Mouse (Mus musculus): ENCODE results near the gene Zfp354b. TPM values are rescaled to one million over a fixed set of nuclear protein-coding genes. Genes with fewer than 3 reads are reported as not detected.

The Zfp354b gene
- total RNA-seq (2022): 1 to 10 TPM; 1.6 to 2.3 (median 2.2) TPM

DNA sequence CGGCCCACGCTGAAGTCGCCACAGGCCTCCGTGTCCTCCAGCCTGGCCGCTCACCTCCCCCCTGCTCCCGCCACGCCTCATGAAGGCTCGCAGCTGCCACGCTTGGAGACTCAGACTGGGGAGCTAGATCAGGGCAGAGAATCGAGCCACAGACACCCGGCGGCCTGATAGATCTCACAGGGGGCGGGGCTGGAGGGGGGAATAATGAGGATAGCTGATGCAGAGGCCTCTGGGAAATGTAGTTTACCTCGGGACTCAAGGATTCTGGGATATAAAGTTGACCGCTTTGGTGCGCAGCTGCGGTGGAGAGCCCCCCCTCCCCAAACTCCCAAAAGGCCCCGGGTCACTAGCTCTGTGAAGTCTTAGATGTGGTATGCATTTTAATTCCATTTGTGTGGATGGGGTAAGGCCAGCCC is at the start of gene Zfp354b:
Gene Zfp354b (minus strand): TSS at position 183 of the 416 bp plus-strand sequence.
- peak; percentile 64 to 67 for DNase-seq (ENCODE audit: low spot score in 2 of 2)

- DNase-seq (ENCODE audit: low spot score in 2 of 2): no peak
These were observed 45.8 kb upstream of the Zfp354b start for GRCm38 (mm10) chr11:50977216-50977615.

- DNase-seq (ENCODE audit: low spot score in 2 of 2): no peak
These were observed 34.8 kb upstream of the Zfp354b start, which contains the start of gene Olfr1378 for GRCm38 (mm10) chr11:50966230-50966629. Olfr1378 (plus strand) TSS chr11:50966530.

- no peak for DNase-seq (ENCODE audit: low spot score in 2 of 2)
These were observed 33.5 kb upstream of the Zfp354b start for GRCm38 (mm10) chr11:50964886-50965285.

- DNase-seq (ENCODE audit: low spot score in 2 of 2): no peak
These were observed 22.2 kb upstream of the Zfp354b start, which contains the start of gene Prop1 for GRCm38 (mm10) chr11:50953665-50954064. Prop1 (minus strand) TSS chr11:50953765.

- no peak for DNase-seq (ENCODE audit: low spot score in 2 of 2)
These were observed 20.9 kb upstream of the Zfp354b start for GRCm38 (mm10) chr11:50952290-50952689.

DNA sequence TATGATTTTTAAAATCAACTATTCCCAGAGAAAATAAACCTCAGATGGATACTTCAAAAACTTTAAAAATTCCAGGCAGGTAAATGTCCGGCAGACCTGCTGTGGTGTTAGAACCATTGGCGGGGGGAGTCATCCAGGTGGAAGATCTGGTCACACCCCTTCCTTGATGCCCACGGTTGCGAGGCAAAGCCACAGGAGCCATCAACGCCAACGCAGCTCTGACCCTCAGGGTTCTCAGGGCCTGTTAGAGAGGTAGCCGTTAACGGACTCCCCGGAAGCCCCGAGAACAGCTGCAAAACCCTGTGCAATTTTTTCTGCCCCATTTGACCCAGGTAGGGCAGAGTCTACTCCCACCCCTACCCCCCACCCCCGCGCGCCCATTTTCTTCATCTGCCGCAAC is 12.1 kb upstream of the Zfp354b start, which contains the start of gene 4933414I15Rik:
Gene 4933414I15Rik (minus strand): TSS at position 260 of the 400 bp plus-strand sequence.
- no peak for DNase-seq (ENCODE audit: low spot score in 2 of 2)

- no peak for DNase-seq (ENCODE audit: low spot score in 2 of 2)
These were observed 11.0 kb upstream of the Zfp354b start for GRCm38 (mm10) chr11:50942386-50942785.

GRCm38 (mm10) chr11:50939621-50940366 is 8.4 kb upstream of the Zfp354b start:
- no peak for DNase-seq (ENCODE audit: low spot score in 2 of 2)

DNA sequence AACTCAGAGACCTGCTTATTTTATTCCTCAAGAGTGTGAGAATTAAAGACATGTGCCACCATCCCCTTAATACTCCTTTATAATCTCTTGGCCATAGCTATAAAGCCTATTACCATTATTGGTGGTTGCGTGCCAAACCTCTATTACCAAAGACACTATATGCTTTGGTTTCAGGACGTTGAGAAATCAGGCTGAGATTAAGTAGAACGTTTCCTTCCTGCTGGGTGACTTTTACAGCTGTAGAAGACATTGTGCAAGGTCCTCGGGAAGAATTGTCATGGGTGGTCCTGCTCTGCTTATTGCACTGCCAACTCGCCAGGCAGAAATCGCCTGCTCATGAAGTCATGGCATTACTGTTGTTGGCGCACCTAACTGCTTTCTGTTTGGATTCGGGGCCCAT is 7.0 kb upstream of the Zfp354b start:
- no peak for DNase-seq (ENCODE audit: low spot score in 2 of 2)

DNA sequence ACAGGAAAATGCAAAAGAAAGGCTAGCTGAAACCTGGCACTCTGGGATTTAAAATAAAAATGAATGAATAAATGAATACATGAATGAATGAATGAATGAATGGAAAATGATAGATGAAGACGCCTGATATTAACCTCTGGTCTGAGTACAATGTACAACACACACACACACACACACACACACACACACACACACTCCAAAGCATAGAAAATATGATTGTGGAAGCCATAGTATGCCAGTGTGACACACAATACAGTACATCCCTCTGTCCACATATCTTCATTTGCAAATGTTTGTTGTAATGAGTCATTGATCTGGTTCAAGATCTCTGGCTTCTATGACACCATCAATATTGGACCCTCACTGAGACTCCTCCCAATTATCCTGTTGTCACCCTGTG is 607 bp upstream of the Zfp354b start:
- DNase-seq (ENCODE audit: low spot score in 2 of 2): no peak

- DNase-seq (ENCODE audit: low spot score in 2 of 2): no peak
These were observed 412 bp downstream of the Zfp354b start for GRCm38 (mm10) chr11:50931021-50931420.

GRCm38 (mm10) chr11:50930469-50931014 is 891 bp downstream of the Zfp354b start:
- DNase-seq (ENCODE audit: low spot score in 2 of 2): no peak

DNA sequence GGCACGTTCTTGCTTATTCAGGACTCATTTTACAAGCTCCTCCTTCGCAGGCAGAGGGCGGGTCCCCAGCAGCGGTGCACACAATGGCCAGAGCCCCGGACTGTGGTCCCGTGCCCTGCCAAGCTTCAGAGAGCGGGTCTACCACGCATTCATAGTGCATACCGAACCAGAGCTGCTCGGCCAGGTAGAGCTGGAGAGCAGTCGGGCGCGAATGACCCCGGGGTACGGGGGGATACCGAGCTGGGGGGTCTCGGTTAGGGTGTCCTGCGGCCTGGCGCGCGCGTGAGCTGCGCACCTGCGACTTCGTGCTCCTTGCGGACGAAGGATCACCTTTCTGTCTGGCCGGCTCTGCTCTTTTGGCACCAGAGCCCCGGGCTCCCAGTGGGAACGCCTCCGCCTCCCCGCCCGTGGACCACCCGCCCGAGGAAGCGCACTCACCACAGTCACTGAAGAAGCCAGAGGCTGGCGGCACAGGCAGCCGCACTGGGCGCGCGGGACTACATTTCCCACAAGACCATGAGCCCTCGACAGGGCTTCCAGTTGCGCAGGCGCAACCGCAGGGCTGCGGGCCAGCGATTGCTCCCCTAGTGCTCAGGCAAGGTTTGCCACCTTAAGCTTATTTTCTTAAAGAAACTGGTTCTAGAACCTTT is 15.6 kb downstream of the Zfp354b start, which contains the start of gene Zfp2:
Gene Zfp2 (minus strand): TSS at position 495 of the 650 bp plus-strand sequence.
- peak; percentile 75 to 89 for DNase-seq (ENCODE audit: low spot score in 2 of 2)

- no peak for DNase-seq (ENCODE audit: low spot score in 2 of 2)
These were observed 17.0 kb downstream of the Zfp354b start for GRCm38 (mm10) chr11:50914461-50914860.

- no peak for DNase-seq (ENCODE audit: low spot score in 2 of 2)
These were observed 18.1 kb downstream of the Zfp354b start for GRCm38 (mm10) chr11:50913301-50913700.

GRCm38 (mm10) chr11:50908136-50908535 is 23.3 kb downstream of the Zfp354b start:
- no peak for DNase-seq (ENCODE audit: low spot score in 2 of 2)

- no peak for DNase-seq (ENCODE audit: low spot score in 2 of 2)
These were observed 34.1 kb downstream of the Zfp354b start for GRCm38 (mm10) chr11:50897359-50897758.

- no peak for DNase-seq (ENCODE audit: low spot score in 2 of 2)
These were observed 39.0 kb downstream of the Zfp354b start for GRCm38 (mm10) chr11:50892441-50892840.

GRCm38 (mm10) chr11:50887390-50888128 is 43.9 kb downstream of the Zfp354b start, which contains the start of gene Zfp454:
Zfp454 (minus strand) TSS chr11:50887651.
- peak; percentile 65 to 81 for DNase-seq (ENCODE audit: low spot score in 2 of 2)

GRCm38 (mm10) chr11:50886933-50887293 is 44.5 kb downstream of the Zfp354b start:
- DNase-seq (ENCODE audit: low spot score in 2 of 2): no peak

All from gastrocnemius, adult 8-10 months (tissue).